Mouse (Mus musculus) left cerebral cortex, postnatal 14 days (tissue): ENCODE measurements around the gene Kcnip1. TPM values are rescaled to one million over a fixed set of nuclear protein-coding genes. Genes with fewer than 3 reads are reported as not detected.

Experiments used
- DNase-seq, 2 experiments: peaks; one replicate each; pipeline ENCODE4 v3.0.0; 2021 to 2022; ENCODE audit warnings: low spot score in 2 of 2, mixed read lengths in 1 of 2
- intact Hi-C: fragments of 180-260 bp; cut with DNase I; formaldehyde crosslinking; loops from one replicate; pipeline ENCODE4 v1.15.1; 2025
- total RNA-seq, 2 experiments: library from RNA; stranded (reverse); gene quantifications; 2 replicates each; pipeline ENCODE4 v1.2.3; 2021

Gene Kcnip1
- total RNA-seq, 2 experiments from 2014 or later, result 38.1 to 39.6 TPM

DNA sequence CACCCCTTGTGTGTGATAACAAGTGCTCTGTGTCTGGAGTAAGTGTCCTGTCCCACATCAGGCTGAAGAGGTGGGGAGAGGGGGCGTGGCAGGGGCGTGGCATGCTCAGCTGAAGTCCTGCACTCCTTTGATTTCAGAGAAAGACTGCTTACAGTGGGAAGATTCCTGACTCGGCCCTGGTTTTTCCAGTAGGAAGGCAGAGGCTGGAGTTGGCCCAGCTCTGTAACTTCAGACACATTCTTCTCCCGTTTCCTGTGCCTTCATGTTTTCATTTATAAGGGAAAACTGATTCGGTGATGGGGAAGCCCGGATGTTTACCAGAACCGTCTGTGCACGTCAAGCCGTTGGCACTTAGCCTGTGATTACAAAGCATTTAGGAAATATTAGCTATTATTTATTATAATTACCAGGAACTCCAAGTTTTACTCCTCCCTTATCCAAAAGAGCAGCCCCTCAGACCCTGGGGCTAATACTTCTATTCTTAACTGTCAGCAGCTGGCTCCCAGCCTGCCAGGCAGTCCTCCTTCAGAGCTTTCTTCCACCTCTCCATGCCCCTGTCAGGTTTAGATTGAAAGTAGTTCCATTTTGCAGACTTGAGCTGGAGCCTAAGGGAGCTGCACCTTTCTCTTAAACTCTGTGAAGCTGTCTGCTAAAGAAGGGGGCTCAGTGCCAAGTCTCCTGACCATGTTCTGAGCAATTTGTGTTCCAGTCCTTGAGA is 120.8 kb downstream of the Kcnip1 start:
- intact Hi-C loops, result no loop called here
- DNase-seq, result no peak

DNA sequence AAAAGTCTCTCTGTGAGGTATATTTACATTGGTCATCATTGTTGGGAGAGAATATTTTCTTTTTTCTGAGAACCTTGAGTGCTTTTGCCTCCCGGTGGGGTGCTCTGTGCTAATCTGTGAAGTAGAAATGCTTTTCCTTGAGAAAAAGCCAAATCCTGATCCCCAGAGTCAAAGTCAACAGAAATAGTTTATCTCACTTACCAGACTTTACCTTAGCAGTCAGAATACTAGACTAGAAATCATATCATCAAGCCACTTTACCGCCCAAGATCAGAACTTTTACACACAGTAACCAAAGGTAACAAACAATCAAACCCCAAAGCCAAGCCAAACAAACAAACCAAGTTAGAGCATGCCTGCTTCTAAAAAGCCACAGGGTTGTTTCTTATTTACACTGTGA is 122.7 kb downstream of the Kcnip1 start:
- DNase-seq, result no peak
- intact Hi-C loops, result no loop called here

DNA sequence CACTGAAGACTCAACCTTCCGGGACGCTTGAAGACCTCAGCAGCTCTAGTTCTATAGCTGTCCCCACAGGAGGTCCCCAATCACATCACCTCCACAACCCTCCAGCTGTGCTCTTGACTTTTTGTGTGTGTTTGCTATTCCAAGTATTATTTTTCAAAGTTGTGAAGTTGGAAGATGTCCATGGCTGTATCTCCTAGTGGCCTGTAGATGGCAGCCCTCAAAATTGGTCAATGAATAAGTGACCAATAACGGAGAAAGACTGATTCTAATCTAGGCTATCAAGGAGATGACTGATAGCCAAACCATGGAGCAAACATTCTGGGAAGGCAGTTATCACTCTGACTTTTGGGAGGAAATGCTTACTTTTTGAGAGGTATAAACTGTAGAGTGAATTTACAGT is 123.4 kb downstream of the Kcnip1 start:
- intact Hi-C loops, result no loop called here
- no peak for DNase-seq

DNA sequence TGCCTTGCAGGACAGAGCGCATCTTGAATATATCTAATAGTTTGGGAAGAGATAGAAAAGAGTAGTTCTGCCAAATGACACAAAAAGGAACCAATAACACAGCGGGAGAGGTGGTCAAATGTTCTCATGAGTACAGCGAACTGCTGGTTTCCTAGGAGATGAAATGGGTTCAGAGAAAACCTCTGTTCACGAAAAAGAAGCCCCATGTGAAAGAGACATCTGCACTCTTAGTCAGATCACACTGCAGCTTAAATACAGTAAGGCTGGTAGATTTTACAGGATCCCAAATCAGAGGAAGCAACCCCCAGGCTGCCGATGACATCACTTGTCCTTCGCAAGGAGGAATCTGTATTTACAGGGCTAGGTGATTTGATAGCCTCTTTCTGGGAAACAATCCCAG is 126.2 kb downstream of the Kcnip1 start:
- intact Hi-C loops, result no loop called here
- no peak for DNase-seq

DNA sequence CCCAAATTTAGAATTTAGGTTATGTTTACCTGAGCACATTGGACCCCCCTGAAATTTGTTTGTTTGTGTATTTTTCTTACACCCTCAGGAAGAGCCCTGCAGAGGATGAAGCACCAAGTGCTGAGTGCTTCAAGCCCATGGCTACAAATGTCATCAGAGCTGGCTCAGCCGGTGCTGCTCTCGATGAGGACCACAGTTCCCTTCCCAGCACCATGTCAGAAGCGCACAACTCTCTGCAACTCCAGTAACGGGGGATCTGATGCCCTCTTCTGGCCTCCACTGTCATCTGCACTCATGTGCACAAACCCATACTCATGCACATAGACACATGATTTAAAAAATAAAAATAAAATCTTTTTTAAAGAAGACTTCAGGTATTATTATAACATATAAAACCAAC is 128.7 kb downstream of the Kcnip1 start:
- no peak for DNase-seq
- intact Hi-C loops, result no loop called here

DNA sequence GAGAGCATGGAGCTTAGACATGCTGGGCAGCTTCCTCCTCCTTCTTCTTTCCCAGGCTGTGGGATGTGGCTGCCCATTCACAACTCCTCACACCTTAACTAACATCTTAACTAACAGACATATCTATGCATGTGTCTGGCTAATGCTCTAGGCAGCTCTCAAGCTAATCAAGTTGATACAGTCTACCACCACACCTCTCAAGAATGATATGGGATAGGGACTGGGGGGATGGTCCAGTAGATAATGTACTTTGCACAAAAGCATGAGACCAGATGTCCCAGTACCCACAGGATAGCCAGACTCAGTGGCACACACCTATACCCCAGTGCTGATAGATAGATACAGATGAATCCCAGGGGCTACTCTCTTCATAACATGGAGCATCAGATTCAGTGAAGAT is 131.1 kb downstream of the Kcnip1 start:
- no peak for DNase-seq
- intact Hi-C loops, result no loop called here

DNA sequence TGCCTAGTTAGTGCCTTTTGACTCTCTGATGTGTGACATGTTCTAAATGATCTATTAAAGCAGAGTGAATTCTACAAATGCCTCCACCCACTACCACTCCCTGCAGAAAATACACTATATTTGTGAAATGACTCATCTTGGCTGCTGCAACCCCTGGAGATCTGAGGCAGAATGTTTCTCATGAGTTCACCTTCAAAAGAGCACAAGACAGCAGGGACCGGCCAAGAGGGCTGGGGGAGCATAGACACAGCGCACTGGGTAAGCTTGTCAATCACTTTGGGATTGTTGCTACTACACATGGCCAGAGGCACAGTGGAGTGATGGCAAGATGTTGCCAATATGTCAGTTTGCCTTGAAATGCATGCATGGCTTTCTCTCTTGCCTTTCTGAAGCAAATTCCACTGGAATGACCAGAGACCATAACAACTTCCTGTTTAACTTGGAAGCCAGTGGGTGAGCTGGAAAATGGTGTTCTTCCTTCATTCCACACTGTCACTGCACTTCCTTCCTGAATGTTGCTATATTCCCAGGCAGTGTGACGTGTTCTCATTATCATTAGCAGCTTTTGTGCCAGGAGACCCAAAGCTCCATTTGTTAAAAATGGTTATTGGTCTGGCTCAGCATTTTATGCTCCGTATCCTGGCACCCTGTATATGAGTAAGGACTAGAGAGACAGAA is 131.9 kb downstream of the Kcnip1 start:
- no peak for DNase-seq
- intact Hi-C loops, result no loop called here

DNA sequence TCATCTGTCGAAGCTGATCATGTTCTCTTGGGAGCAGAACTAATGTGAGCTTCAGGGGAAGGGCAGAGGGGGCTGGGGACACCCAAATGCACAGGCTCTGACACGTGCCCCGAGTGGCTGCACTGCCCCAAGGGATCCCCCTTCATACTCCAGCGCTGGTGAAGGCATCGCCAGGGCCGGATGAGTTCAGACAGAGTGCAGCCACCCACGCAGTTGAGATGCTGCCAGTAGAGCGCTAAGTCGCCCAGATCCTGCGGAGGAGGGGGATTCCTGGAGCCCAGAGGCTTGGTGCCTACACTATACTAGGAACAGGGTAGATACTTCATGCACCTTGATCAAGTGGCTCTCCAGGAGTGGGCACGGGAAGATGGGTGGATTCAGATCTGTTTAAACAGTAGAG is 143.3 kb downstream of the Kcnip1 start:
- DNase-seq, result peak; percentile 51 to 52
- intact Hi-C loops, result loop anchor here (10.0 kb wide), 1 partner anchor 95 kb away; no protein-coding TSS in a partner anchor

DNA sequence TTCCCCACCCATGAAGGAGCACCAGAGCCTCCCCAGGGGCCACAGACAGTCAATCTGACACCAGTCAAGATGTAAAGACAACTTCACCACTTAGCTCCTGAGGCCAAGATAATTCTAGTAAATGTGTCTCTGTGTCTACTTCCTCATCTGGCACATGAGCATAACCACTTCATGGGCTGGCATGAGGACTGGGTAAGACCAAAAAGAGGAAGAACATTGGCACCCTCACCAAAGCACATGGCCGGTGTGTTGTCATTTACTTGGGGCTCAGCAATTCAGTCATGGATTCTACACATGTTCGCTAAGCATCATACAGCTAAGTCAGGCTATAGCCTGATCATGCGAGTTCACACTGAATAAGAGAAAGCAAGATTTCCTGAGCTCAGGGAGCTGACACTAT is 144.3 kb downstream of the Kcnip1 start:
- intact Hi-C loops, result loop anchor here (10.0 kb wide), 1 partner anchor 94 kb away; no protein-coding TSS in a partner anchor
- no peak for DNase-seq

DNA sequence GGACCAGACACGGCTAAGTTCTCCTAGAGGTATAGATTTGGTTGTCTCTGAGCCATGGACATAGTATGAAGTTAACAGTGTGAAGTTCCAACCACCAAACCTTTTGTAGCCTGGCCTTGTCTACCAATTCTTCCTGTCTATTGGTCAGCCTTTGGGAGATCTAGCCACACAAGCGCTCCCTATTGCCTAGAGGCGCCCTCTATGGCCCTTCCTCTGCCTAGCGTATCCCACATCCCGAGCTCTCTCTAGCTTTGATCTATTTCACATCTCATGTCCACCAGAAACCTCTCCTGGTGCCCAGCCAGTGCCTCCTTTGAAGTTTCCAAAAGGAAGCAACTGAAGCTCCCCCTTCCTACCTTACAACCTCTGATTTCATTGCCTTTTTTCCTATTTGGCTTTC is 147.0 kb downstream of the Kcnip1 start:
- intact Hi-C loops, result loop anchor here (10.0 kb wide), 1 partner anchor 91 kb away; no protein-coding TSS in a partner anchor
- DNase-seq, result no peak

DNA sequence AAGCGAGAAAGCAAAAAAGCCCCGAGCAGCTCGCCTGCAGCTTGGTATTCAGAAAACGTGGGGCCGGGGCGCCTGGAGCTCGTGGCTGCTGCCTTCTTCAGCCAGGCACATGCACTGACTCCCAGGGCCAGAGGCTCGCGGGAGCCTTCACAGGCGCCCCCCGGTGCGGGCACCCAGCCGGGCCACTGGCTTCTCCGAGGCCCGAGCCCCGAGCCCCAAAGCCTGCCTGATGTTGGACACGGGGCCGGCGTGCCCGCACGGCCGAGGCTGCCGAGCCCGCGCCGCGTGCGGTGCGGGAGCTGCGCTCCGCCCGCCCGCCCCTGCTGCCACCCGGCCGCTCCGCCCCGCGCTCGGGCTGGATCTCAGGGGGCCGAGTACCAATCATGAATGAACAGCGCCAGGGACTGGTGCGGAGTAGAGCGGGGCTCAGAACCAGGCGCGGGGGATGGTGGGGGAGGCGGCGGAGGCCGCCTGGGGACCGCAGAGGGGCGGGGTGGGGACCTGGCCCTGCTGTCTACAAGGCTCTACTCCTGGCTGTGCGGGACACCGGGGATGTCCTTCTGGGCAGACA is 149.6 kb downstream of the Kcnip1 start:
- peak in 1 of 2 experiments; percentile 23 for DNase-seq
- intact Hi-C loops, result loop anchor here (10.0 kb wide), 1 partner anchor 89 kb away; no protein-coding TSS in a partner anchor

DNA sequence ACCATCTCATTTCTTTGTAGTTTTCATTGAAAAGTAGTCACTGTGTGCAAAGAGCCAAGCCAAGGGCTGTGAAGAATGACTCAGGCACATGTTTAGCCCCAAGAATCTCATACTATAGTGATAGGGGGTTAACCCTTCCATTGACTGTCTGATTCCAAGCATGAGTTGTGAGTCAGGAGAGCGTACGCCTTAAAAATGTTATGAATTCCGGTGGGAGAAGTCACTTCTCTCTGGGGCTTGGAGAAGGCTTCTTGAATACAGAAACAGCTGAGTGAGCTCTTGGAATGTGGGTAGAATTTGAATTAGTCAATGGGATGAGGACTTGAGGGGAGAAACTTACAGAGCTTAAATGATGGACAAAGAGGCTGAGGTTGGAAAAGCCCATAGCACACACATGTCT is 153.9 kb downstream of the Kcnip1 start:
- intact Hi-C loops, result no loop called here
- DNase-seq, result no peak

DNA sequence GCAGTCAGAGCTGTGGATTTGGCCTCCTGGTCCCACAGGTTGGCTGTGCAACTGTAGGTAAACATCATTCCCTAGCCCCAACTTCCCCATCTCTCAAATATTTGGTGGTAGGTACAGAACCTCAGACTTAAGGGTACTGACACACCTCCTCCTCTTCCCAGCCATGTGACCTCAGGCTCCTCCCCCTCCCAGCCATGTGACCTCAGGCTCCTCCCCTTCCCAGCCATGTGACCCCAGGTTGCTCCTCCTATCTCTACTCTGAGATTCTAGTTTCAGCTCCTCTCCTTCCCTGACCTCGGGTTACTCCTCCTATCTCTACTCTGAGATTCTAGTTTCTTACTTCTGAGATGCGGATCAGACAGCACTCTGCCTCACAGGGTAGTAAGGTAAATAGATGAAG is 163.2 kb downstream of the Kcnip1 start:
- no peak for DNase-seq
- intact Hi-C loops, result no loop called here

DNA sequence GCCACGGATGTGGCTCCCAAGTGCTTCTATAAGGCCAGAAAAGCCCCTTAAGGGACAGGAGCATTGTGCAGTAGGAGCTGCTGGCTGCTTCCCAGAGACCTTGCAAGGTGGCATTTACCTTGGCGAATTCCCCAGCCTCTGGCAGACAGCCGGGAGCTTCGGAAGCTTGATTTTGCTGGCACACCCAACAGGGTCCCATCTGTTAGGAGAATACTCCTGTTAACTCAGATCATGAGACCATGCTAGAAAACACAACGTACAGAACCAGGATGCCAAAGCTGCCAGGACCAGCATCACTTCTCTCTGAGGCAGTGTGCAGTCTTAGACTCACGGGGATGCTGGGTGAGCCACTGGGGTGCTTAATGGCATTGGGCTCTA is 165.1 kb downstream of the Kcnip1 start:
- DNase-seq, result peak; percentile 32 to 47
- intact Hi-C loops, result no loop called here

DNA sequence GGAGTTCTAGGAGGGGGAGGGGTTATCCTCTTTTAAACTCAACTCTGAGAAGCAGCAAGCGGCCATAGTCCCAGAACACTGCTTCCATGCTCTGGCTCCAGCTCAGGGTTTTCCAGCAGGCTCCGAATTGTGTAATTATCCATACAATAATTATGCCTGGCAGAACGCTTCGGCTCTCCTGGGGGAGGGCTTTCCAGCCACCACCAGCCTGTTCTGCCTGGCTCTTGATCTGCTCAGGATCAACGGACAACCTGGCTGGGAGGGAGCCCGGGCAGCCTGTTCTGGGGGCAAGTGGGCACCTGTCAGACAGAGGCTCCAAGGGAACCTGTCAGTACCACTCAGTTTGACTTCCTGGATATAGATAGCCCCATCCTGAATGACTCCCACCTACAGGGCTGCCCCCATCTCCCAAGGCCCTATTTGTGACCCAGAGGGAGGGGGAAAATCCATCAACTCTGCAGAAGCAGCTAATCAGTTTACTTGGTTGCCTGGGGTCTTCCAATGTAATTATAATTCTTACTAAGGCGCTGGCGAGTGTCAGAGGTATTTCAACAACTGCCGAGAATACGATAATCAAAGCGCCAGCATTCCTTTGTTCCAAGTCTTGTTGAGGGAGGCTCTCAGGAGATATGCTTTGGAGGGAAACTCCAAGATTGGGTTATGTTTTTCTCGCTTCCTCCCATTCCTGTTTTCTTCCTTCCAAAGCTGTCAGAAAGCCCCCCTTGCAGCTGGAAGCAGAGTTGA is 165.7 kb downstream of the Kcnip1 start:
- no peak for DNase-seq
- intact Hi-C loops, result no loop called here

DNA sequence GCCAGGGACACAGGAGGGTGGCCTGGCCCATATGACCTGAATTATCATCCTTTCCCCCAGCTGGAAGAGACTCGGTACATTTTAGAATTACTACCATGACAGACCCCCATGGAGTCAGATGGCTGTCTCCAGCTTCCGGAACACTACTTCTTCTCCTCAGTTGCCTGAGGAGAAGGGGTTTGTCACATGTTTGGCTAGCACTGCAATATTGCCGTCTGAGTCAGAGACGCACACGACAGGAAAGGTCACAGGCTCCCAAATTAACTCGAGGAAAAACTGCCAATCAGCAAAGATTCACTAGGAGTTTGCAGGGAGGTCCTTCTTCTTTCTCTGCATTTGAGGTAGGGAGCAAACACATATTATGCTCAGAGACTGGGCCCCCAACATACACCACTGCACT is 168.2 kb downstream of the Kcnip1 start:
- intact Hi-C loops, result no loop called here
- no peak for DNase-seq

DNA sequence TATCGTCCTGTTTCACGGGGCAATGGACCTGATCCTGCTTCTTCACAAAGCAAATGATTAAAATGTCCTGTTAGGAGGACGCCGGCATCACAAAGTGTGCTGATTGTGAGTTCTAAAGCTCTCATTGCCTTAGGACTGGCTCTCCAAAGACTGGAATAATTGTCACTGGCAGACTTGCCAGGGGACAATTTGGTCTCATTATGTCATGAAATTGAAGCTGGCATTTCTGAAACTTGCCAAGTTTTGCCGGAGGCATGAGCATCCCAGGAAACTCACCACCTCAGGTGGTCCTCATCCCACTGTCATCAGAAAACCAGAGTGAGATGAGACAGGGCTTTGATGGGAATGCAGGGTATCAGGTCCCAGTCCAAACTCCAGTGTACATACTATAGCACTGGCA is 171.6 kb downstream of the Kcnip1 start:
- intact Hi-C loops, result no loop called here
- no peak for DNase-seq

DNA sequence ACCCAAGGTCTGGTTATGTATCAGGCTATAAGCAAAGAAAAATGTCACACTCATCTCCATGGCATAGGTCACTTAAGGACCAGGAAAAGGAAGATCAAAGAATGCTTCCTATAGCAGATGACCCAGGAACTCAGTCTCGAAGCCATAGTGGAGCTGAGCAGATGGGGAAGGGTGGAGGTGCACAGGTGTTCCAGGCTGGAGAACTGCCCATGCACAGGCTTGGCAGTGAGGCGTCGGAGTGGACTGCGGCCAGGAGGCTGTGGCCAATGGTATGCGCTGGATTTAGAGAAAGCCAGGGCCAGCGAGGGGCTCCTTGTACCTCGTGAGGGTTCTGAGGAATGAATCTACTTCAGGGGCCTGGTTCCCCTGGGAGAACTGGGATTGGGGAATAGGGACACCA is 172.1 kb downstream of the Kcnip1 start:
- DNase-seq, result no peak
- intact Hi-C loops, result no loop called here

DNA sequence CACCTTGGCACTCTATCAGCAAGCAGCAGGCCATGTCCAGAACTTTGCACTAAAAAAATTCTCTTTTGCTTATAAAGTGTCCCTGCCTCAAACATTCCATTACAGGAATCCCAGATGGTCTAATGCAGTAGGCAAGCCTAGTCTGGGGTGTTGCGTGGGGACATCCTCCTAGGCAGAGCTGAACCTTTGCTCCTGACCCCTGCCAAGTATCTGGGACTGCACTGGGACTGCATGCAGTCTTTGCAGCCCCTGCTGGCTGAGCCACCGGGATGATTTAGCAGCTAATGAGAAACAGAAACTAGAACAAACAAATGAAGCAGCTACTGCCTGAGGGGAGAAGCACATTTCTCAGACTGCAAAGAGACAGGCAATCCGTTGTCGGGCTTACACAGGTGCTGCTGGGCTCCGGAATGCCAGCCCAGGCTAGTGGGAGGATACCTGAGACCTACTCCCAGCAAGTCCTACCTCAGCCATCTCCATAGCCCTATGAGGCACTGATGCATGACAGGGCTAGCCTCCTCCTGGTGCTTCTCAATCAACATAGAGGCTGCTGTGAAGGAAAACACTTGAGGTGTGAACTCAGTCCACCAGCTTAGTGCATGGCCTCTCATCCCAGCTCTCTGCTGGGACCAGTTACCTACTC is 174.0 kb downstream of the Kcnip1 start:
- intact Hi-C loops, result no loop called here
- DNase-seq, result no peak

DNA sequence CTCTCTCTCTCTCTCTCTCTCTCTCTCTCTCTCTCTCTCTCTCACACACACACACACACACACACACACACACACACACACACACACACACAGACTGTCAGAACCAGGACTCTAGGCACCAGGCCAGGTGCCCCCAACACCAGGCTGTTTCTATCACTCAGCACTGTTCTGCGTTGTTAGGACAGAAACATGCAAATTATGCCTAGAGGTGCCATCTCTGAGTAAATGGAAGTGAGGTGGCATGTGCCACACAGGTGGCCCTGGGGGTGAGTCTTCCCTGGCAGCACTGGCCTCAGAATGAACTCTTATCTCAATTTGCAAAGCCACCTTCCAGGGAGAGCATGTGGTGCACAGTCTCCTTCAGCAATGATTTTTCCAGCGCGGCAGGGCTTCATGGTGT is 176.9 kb downstream of the Kcnip1 start:
- no peak for DNase-seq
- intact Hi-C loops, result no loop called here
